In genomic region chr5:114773211-114773710, GRCm38 (mm10) we compare ENCODE assay signal across 8 mouse cellular contexts. TPM values are rescaled to one million over a fixed set of nuclear protein-coding genes. Genes with fewer than 3 reads are reported as not detected.
A peak's percentile ranks its signal among the peaks of the same experiment; 100 is the strongest.
DNase-seq lines count a peak whose midpoint lies in the region; ATAC-seq lines count a peak whose summit lies in the region.

No protein-coding gene starts in this region.

- ATAC-seq in megakaryocyte progenitor cell, adult 5-6 weeks (replicated peaks; ENCODE audit: poor library complexity) = peak; percentile 63

- DNase-seq in adipocyte (ENCODE audit: low spot score) = peak; percentile 99
- peak; percentile 99 for DNase-seq in embryo, embryonic 10 days (ENCODE audit: low spot score)
- peak; percentile 98 for DNase-seq in gastrocnemius, postnatal 10 days
- DNase-seq in induced T-regulatory cell, adult 2 months (ENCODE audit: low read depth) = peak; percentile 99
- DNase-seq in left cerebral cortex, adult 9 months (ENCODE audit: low spot score in 2 of 2) = peak; percentile 90 to 97
- DNase-seq in right cerebral cortex, postnatal 14 days = peak; percentile 98
- peak; percentile 88 to 97 for DNase-seq in urinary bladder, postnatal 36 days (ENCODE audit: low spot score in 2 of 2)

RNA-seq across cellular contexts. Expression of gene Ankrd13a, which starts 1.2 kb away (rescaled TPM):
- 10 to 100 TPM; 37.1 to 39.5 TPM for total RNA-seq in gastrocnemius, postnatal 10 days (2021)
- total RNA-seq in megakaryocyte progenitor cell, adult 5-6 weeks (2015) = 264 and 290 TPM in 2 replicates
- 298 and 323 TPM in 2 replicates for total RNA-seq in megakaryocyte progenitor cell, adult 5-6 weeks (2017)

RNA-seq across cellular contexts. Expression of gene Git2, which starts 2.1 kb away (rescaled TPM):
- total RNA-seq in gastrocnemius, postnatal 10 days (2021) = 10 to 100 TPM; 25.5 to 31.9 TPM
- total RNA-seq in megakaryocyte progenitor cell, adult 5-6 weeks (2015) = 84.7 and 88.9 TPM in 2 replicates
- total RNA-seq in megakaryocyte progenitor cell, adult 5-6 weeks (2017) = 73.6 and 81.1 TPM in 2 replicates

RNA-seq across cellular contexts. Expression of gene 1500011B03Rik, which starts 50.0 kb away (rescaled TPM):
- total RNA-seq in gastrocnemius, postnatal 10 days (2021) = 10 to 100 TPM; 18.2 to 18.9 TPM
- 61.6 and 65.6 TPM in 2 replicates for total RNA-seq in megakaryocyte progenitor cell, adult 5-6 weeks (2015)
- 35.0 and 36.2 TPM in 2 replicates for total RNA-seq in megakaryocyte progenitor cell, adult 5-6 weeks (2017)

Comparison
In these comparisons a context has a peak if more than half of its experiments do, and no peak if none do; other contexts are left out.
1. Peak in every context shown above with its lines: DNase-seq and ATAC-seq.
2. RNA of gene Ankrd13a, which starts 1.2 kb away (total RNA-seq): 264 to 323 TPM in megakaryocyte progenitor cell, adult 5-6 weeks; 37.1 to 39.5 TPM in gastrocnemius, postnatal 10 days; every median in the first group is over 4 times any median in the second.